In genomic region chr19:57926164-57926860, GRCm38 (mm10) we compare ENCODE assay signal across 9 mouse cellular contexts.
DNase-seq lines count a peak whose midpoint lies in the region; ATAC-seq and TF ChIP-seq lines count a peak whose summit lies in the region.
"Had no signal": no experiment of that assay in that cellular context is flagged by ENCODE, and none has a peak within 500 bp of the region (broad histone marks: within the 10 kb centered on the region; RNA-seq: fewer than 3 reads in every experiment).

No protein-coding gene starts in this region.

- WGBS in heart, embryonic 14.5 days, result 86% methylated on average over 5 of the region's 5 CpGs
- 92% methylated on average over 5 of the region's 5 CpGs for WGBS in embryonic facial prominence, embryonic 10.5 days
- 96% methylated on average over 5 of the region's 5 CpGs for WGBS in limb, embryonic 10.5 days
- 91% methylated on average over 5 of the region's 5 CpGs for WGBS in neural tube, embryonic 11.5 days

- peaks cover 5 to 18% of the 10 kb centered on the region in 2 experiments for H3K4me1 ChIP-seq in heart, embryonic 14.5 days (ENCODE audit: control insufficient read depth in 2 of 2, insufficient read depth in 2 of 2, low read length in 2 of 2)
- peaks cover 27% of the 10 kb centered on the region for H3K4me1 ChIP-seq in embryonic facial prominence, embryonic 10.5 days
- peaks cover 7% of the 10 kb centered on the region for H3K4me1 ChIP-seq in limb, embryonic 10.5 days
- H3K4me1 ChIP-seq in neural tube, embryonic 11.5 days (ENCODE audit: control insufficient read depth, insufficient read depth, low read length), result peaks cover 8% of the 10 kb centered on the region; the same call in 1 of the 2 replicates

- TF ChIP-seq CTCF in gastrocnemius, adult 2 months (IDR thresholded peaks at IDR 0.05), result no peak

- DNase-seq in heart, adult 8-10 months (ENCODE audit: low spot score), result no peak
- peak; percentile 47 for DNase-seq in embryonic facial prominence, embryonic 10.5 days (ENCODE audit: low spot score)
- DNase-seq in limb, embryonic 10.5 days (ENCODE audit: low spot score), result peak; percentile 53
- no peak for DNase-seq in neural tube, embryonic 11.5 days (ENCODE audit: low spot score)
- DNase-seq in gastrocnemius, adult 2 months, result no peak
- no peak for DNase-seq in cerebellum, postnatal 25 days
- no peak for DNase-seq in right cerebral cortex, postnatal 25 days

- H3K4me2 ChIP-seq in heart, embryonic 14.5 days (ENCODE audit: low read length), result no peak overlapping the region
- no peak overlapping the region for H3K4me2 ChIP-seq in neural tube, embryonic 11.5 days (ENCODE audit: low read depth)

- H3K36me3 ChIP-seq in heart, embryonic 14.5 days (ENCODE audit: control insufficient read depth, insufficient read depth, low read length), result no peaks in the 10 kb centered on the region
- H3K36me3 ChIP-seq in embryonic facial prominence, embryonic 10.5 days (replicated peaks), result no peaks in the 10 kb centered on the region
- H3K36me3 ChIP-seq in limb, embryonic 10.5 days, result no peaks in the 10 kb centered on the region
- H3K36me3 ChIP-seq in neural tube, embryonic 11.5 days (ENCODE audit: control insufficient read depth, insufficient read depth, low read length), result no peaks in the 10 kb centered on the region

- no peak overlapping the region for H3K9ac ChIP-seq in heart, embryonic 14.5 days (ENCODE audit: low read length)
- no peak overlapping the region for H3K9ac ChIP-seq in neural tube, embryonic 11.5 days (ENCODE audit: low read length)

- no peaks in the 10 kb centered on the region for H3K27me3 ChIP-seq in heart, embryonic 14.5 days (ENCODE audit: control insufficient read depth, insufficient read depth, low read length)
- no peaks in the 10 kb centered on the region for H3K27me3 ChIP-seq in embryonic facial prominence, embryonic 10.5 days (replicated peaks; ENCODE audit: low read depth, poor library complexity, severe bottlenecking)
- H3K27me3 ChIP-seq in limb, embryonic 10.5 days (ENCODE audit: low read depth, poor library complexity, severe bottlenecking), result no peaks in the 10 kb centered on the region
- H3K27me3 ChIP-seq in neural tube, embryonic 11.5 days (ENCODE audit: control insufficient read depth, insufficient read depth, low read length), result no peaks in the 10 kb centered on the region

- ATAC-seq in heart, embryonic 14.5 days (ENCODE audit: insufficient number of reproducible peaks, insufficient read depth, low FRiP score, low read depth), result peak; percentile 96
- ATAC-seq in neural tube, embryonic 11.5 days (ENCODE audit: insufficient read depth, low FRiP score, low TSS enrichment), result peak; percentile 78

- H3K9me3 ChIP-seq in heart, embryonic 14.5 days (ENCODE audit: control insufficient read depth, low read length), result no peaks in the 10 kb centered on the region
- H3K9me3 ChIP-seq in embryonic facial prominence, embryonic 10.5 days, result no peaks in the 10 kb centered on the region
- no peaks in the 10 kb centered on the region for H3K9me3 ChIP-seq in limb, embryonic 10.5 days (replicated peaks)
- H3K9me3 ChIP-seq in neural tube, embryonic 11.5 days (ENCODE audit: control insufficient read depth, low read length), result no peaks in the 10 kb centered on the region

- H3K4me3 ChIP-seq in heart, embryonic 14.5 days (ENCODE audit: control insufficient read depth in 1 of 2, insufficient read depth in 1 of 2, low read depth in 1 of 2, low read length in 2 of 2), result no peak overlapping the region
- no peak overlapping the region for H3K4me3 ChIP-seq in embryonic facial prominence, embryonic 10.5 days
- no peak overlapping the region for H3K4me3 ChIP-seq in limb, embryonic 10.5 days
- H3K4me3 ChIP-seq in neural tube, embryonic 11.5 days (ENCODE audit: low read depth, low read length), result no peak overlapping the region
- no peak overlapping the region for H3K4me3 ChIP-seq in gastrocnemius, adult 2 months
- H3K4me3 ChIP-seq: myocyte had no signal

- no peak overlapping the region for H3K27ac ChIP-seq in heart, embryonic 14.5 days (replicated peaks in 1 of 2; ENCODE audit: control insufficient read depth in 1 of 2, insufficient read depth in 1 of 2, low read depth in 2 of 2, low read length in 2 of 2)
- H3K27ac ChIP-seq in embryonic facial prominence, embryonic 10.5 days (replicated peaks), result no peak overlapping the region
- H3K27ac ChIP-seq in limb, embryonic 10.5 days, result no peak overlapping the region
- H3K27ac ChIP-seq in neural tube, embryonic 11.5 days (ENCODE audit: low read depth, low read length), result no peak overlapping the region
- no peak overlapping the region for H3K27ac ChIP-seq in gastrocnemius, adult 2 months

- intact Hi-C loops in gastrocnemius, adult 2 months (cut with DNase I), result no loop called here

Comparison
In these comparisons a context has a peak if more than half of its experiments do, and no peak if none do; other contexts are left out.
1. DNase-seq: peak in embryonic facial prominence, embryonic 10.5 days (single experiment) and limb, embryonic 10.5 days (single experiment); none in heart, adult 8-10 months (single experiment), neural tube, embryonic 11.5 days (single experiment), gastrocnemius, adult 2 months (single experiment), cerebellum, postnatal 25 days (0 of 2) and right cerebral cortex, postnatal 25 days (single experiment).